Mouse (Mus musculus) forebrain, embryonic 14.5 days (tissue): ENCODE measurements at regions not wholly inside any gene's neighbourhood (a gene's known extent, or its start where the extent isn't known, plus 50 kb on each side); places are given as distances from the start of the nearest gene placed in this dataset.

Source experiments
- ATAC-seq: fragments of 200-750 bp; cut with Nextera tagmentation; 2 replicates; pipeline ENCODE4 v1.8.0; 2017; ENCODE audit warnings: mild to moderate bottlenecking, moderate library complexity
- DNase-seq: peaks from one replicate; pipeline ENCODE4 v3.0.0-alpha.2; 2015; ENCODE audit warnings: low spot score
- H3K27ac ChIP-seq: fragments of 300-500 bp; sonication (generic); 2 replicates; pipeline ENCODE4 v1.5.1; 2014; ENCODE audit warnings: low read depth, mild to moderate bottlenecking, control low read depth, low read length, moderate library complexity
- H3K27me3 ChIP-seq: fragments of 300-500 bp; sonication (generic); replicated peaks from 2 replicates; pipeline ENCODE4 v1.6.1; 2014; ENCODE audit warnings: low read length, control low read depth, mixed read lengths; ENCODE audit not compliant: control insufficient read depth, insufficient read depth
- H3K36me3 ChIP-seq: fragments of 300-500 bp; sonication (generic); 2 replicates; pipeline ENCODE4 v1.6.1; 2014; ENCODE audit warnings: low read length, control low read depth; ENCODE audit not compliant: control insufficient read depth, insufficient read depth
- H3K4me1 ChIP-seq: fragments of 300-500 bp; sonication (generic); 2 replicates; pipeline ENCODE4 v1.6.1; 2014; ENCODE audit warnings: antibody characterized with exemption, low read length, control low read depth; ENCODE audit not compliant: control insufficient read depth, insufficient read depth
- H3K4me2 ChIP-seq: fragments of 300-500 bp; sonication (generic); 2 replicates; pipeline ENCODE4 v1.6.1; 2014; ENCODE audit warnings: mild to moderate bottlenecking, control low read depth, low read length
- H3K4me3 ChIP-seq: fragments of 300-500 bp; sonication (generic); 2 replicates; pipeline ENCODE4 v1.5.1; 2014; ENCODE audit warnings: low read depth, low read length, control low read depth
- H3K9ac ChIP-seq: fragments of 300-500 bp; sonication (generic); 2 replicates; pipeline ENCODE4 v1.6.1; 2014; ENCODE audit warnings: mild to moderate bottlenecking, low read length, control low read depth, moderate library complexity
- H3K9me3 ChIP-seq: fragments of 300-500 bp; sonication (generic); replicated peaks from 2 replicates; pipeline ENCODE4 v1.6.1; 2016; ENCODE audit warnings: low read length, control low read depth, mixed read lengths; ENCODE audit not compliant: control insufficient read depth
- WGBS: fragments of 180-500 bp; shearing (Covaris S2); extraction: QIAGEN DNeasy Blood & Tissue Kit; methylation state at CpG from one replicate; pipeline ENCODE4 v1.1.7; 2014; 5-methylcytosine and 5-hydroxymethylcytosine counted together

GRCm38 (mm10) chr7:130007993-130008583 is 416.4 kb downstream of the Wdr11 start:
- Histone ChIP-seq H3K36me3 (no peaks in the 10 kb centered on the region), H3K4me1 (no peaks in the 10 kb centered on the region), H3K27me3 (no peaks in the 10 kb centered on the region), H3K27ac (no peak overlapping the region), H3K9me3 (no peaks in the 10 kb centered on the region), H3K9ac (no peak overlapping the region), H3K4me3 (no peak overlapping the region), H3K4me2 (no peak overlapping the region)
- DNase-seq (no peak), ATAC-seq (no peak)
- WGBS: 34% methylated on average over 6 of the region's 6 CpGs

GRCm38 (mm10) chr7:130008591-130009418 is 417.1 kb downstream of the Wdr11 start:
- ATAC-seq (no peak), DNase-seq (no peak)
- H3K4me3 ChIP-seq: no peak overlapping the region
- no peak overlapping the region for H3K9ac ChIP-seq
- no peaks in the 10 kb centered on the region for H3K4me1 ChIP-seq
- H3K36me3 ChIP-seq: no peaks in the 10 kb centered on the region
- no peak overlapping the region for H3K27ac ChIP-seq
- H3K4me2 ChIP-seq: no peak overlapping the region
- no peaks in the 10 kb centered on the region for H3K27me3 ChIP-seq
- 54% methylated on average over 12 of the region's 12 CpGs for WGBS
- no peaks in the 10 kb centered on the region for H3K9me3 ChIP-seq

GRCm38 (mm10) chr7:130012067-130012466 is 420.4 kb downstream of the Wdr11 start:
- WGBS: 86% methylated on average over 8 of the region's 8 CpGs
- no peak for ATAC-seq

GRCm38 (mm10) chr7:130013109-130013508 is 421.4 kb downstream of the Wdr11 start:
- no peaks in the 10 kb centered on the region for H3K27me3 ChIP-seq

More at GRCm38 (mm10) chr7:130012067-130012466, 420.4 kb downstream of the Wdr11 start:
- DNase-seq: no peak
- H3K9me3 ChIP-seq: no peaks in the 10 kb centered on the region
- H3K4me1 ChIP-seq: no peaks in the 10 kb centered on the region
- no peak overlapping the region for H3K4me2 ChIP-seq
- H3K27ac ChIP-seq: no peak overlapping the region
- H3K36me3 ChIP-seq: no peaks in the 10 kb centered on the region
- no peak overlapping the region for H3K9ac ChIP-seq
- no peak overlapping the region for H3K4me3 ChIP-seq
- no peaks in the 10 kb centered on the region for H3K27me3 ChIP-seq

GRCm38 (mm10) chr7:130014609-130015008 is 422.9 kb downstream of the Wdr11 start:
- no peaks in the 10 kb centered on the region for H3K27me3 ChIP-seq
- no peak overlapping the region for H3K27ac ChIP-seq
- H3K36me3 ChIP-seq: no peaks in the 10 kb centered on the region
- no peaks in the 10 kb centered on the region for H3K9me3 ChIP-seq
- 85% methylated on average over 10 of the region's 10 CpGs for WGBS
- no peak for DNase-seq
- no peak overlapping the region for H3K4me2 ChIP-seq
- H3K4me3 ChIP-seq: no peak overlapping the region
- H3K4me1 ChIP-seq: no peaks in the 10 kb centered on the region
- H3K9ac ChIP-seq: no peak overlapping the region
- ATAC-seq: no peak

More at GRCm38 (mm10) chr7:130013109-130013508, 421.4 kb downstream of the Wdr11 start:
- WGBS: 83% methylated on average over 6 of the region's 6 CpGs
- H3K36me3 ChIP-seq: no peaks in the 10 kb centered on the region
- ATAC-seq (no peak), DNase-seq (no peak)
- H3K9me3 ChIP-seq: no peaks in the 10 kb centered on the region
- H3K4me3 ChIP-seq: no peak overlapping the region
- no peaks in the 10 kb centered on the region for H3K4me1 ChIP-seq
- no peak overlapping the region for H3K27ac ChIP-seq
- no peak overlapping the region for H3K9ac ChIP-seq
- no peak overlapping the region for H3K4me2 ChIP-seq

- DNase-seq (no peak), ATAC-seq (no peak)
- no peak overlapping the region for H3K27ac ChIP-seq
- no peak overlapping the region for H3K4me3 ChIP-seq
- H3K9ac ChIP-seq: no peak overlapping the region
- no peaks in the 10 kb centered on the region for H3K36me3 ChIP-seq
- H3K4me1 ChIP-seq: no peaks in the 10 kb centered on the region
- H3K27me3 ChIP-seq: no peaks in the 10 kb centered on the region
- no peaks in the 10 kb centered on the region for H3K9me3 ChIP-seq
- H3K4me2 ChIP-seq: no peak overlapping the region
- WGBS: 78% methylated on average over 5 of the region's 5 CpGs
Observed at GRCm38 (mm10) chr7:130015375-130016014, 423.8 kb downstream of the Wdr11 start.

- Histone ChIP-seq H3K4me2 (no peak overlapping the region), H3K9ac (no peak overlapping the region), H3K36me3 (no peaks in the 10 kb centered on the region), H3K27me3 (no peaks in the 10 kb centered on the region), H3K27ac (no peak overlapping the region), H3K9me3 (no peaks in the 10 kb centered on the region), H3K4me1 (no peaks in the 10 kb centered on the region), H3K4me3 (no peak overlapping the region)
- no peak for ATAC-seq
- 76% methylated on average over 17 of the region's 17 CpGs for WGBS
- no peak for DNase-seq
Observed at GRCm38 (mm10) chr7:130016015-130016874, 424.6 kb downstream of the Wdr11 start.

- H3K4me1 ChIP-seq: no peaks in the 10 kb centered on the region
- no peaks in the 10 kb centered on the region for H3K27me3 ChIP-seq
- no peaks in the 10 kb centered on the region for H3K36me3 ChIP-seq
- H3K4me3 ChIP-seq: no peak overlapping the region
- H3K9me3 ChIP-seq: no peaks in the 10 kb centered on the region
- H3K4me2 ChIP-seq: no peak overlapping the region
- no peak overlapping the region for H3K27ac ChIP-seq
- DNase-seq (no peak), ATAC-seq (no peak)
- WGBS: 69% methylated on average over 4 of the region's 4 CpGs
- H3K9ac ChIP-seq: no peak overlapping the region
Observed at GRCm38 (mm10) chr7:130018891-130019290, 427.2 kb downstream of the Wdr11 start.
